Mouse (Mus musculus) stomach, postnatal 0 days (tissue): ENCODE results near the gene Ankmy1.

Experiments
- CTCF ChIP-seq: IDR thresholded peaks from 2 replicates; pipeline ENCODE4 v1.5.1; 2016; ENCODE audit warnings: antibody characterized with exemption, low read depth, mild to moderate bottlenecking, moderate library complexity
- EP300 ChIP-seq: optimal IDR thresholded peaks from 2 replicates; pipeline ENCODE3; 2016; ENCODE audit warnings: antibody characterized with exemption

DNA sequence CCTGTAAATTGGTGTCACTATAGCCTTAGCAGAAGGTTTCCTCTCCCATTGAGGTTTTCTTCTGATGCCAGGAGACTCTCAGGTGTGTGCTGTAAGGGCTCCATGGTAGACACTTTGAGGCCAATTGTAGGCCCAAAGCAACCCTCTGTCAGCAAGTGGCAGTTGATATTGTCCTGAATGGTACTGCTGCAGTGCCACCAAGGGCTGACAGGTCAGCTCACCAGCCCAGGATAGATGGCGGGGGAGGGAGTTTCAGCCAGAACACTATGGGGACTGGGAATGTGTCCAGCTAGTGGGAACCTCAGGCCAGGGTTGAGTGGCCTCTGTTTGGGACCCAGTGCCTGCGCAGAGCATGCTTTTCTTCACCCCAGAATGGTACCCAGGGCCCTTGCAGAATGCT lies 50.3 kb downstream of the Ankmy1 start:
- TF ChIP-seq EP300 = no peak
- no peak for TF ChIP-seq CTCF
